8 mouse cellular contexts compared by ENCODE assay signal in genomic region chr3:119949620-119950019, GRCm38 (mm10).
DNase-seq lines count a peak whose midpoint lies in the region; ATAC-seq and TF ChIP-seq lines count a peak whose summit lies in the region.

No protein-coding gene starts in this region.

- DNase-seq in kidney, postnatal 0 days (ENCODE audit: low spot score), result peak; percentile 83
- DNase-seq in kidney, adult 2 months, result no peak
- no peak for DNase-seq in testis, postnatal 10 days (ENCODE audit: low spot score)
- no peak for DNase-seq in yolk sac, embryonic 10.5 days (ENCODE audit: low spot score)

- peak overlapping the region; percentile 47 for H3K4me2 ChIP-seq in kidney, postnatal 0 days (ENCODE audit: low read length)
- H3K4me2 ChIP-seq in embryonic facial prominence, embryonic 12.5 days (replicated peaks), result peak overlapping the region; percentile 45
- peak overlapping the region; percentile 50 for H3K4me2 ChIP-seq in hindbrain, embryonic 16.5 days (ENCODE audit: low read length)
- H3K4me2 ChIP-seq in midbrain, embryonic 16.5 days (ENCODE audit: low read length), result peak overlapping the region; percentile 58

- H3K9ac ChIP-seq in kidney, postnatal 0 days (ENCODE audit: low read depth, low read length), result no peak overlapping the region
- no peak overlapping the region for H3K9ac ChIP-seq in embryonic facial prominence, embryonic 12.5 days
- no peak overlapping the region; the same call in 1 of the 2 replicates for H3K9ac ChIP-seq in hindbrain, embryonic 16.5 days (ENCODE audit: low read depth, low read length)
- peak overlapping the region; percentile 30; the same call in 1 of the 2 replicates for H3K9ac ChIP-seq in midbrain, embryonic 16.5 days (ENCODE audit: low read depth, low read length)

- no peak for TF ChIP-seq CTCF in kidney, postnatal 0 days (IDR thresholded peaks at IDR 0.05; ENCODE audit: low read depth)
- TF ChIP-seq CTCF in kidney, adult 2 months (conservative IDR thresholded peaks at IDR 0.05; ENCODE audit: insufficient read depth, insufficient read length, low read depth, low read length), result no peak

- peak overlapping the region; percentile 23 for H3K4me3 ChIP-seq in kidney, postnatal 0 days (replicated peaks; ENCODE audit: low read depth, low read length)
- H3K4me3 ChIP-seq in kidney, adult 2 months (ENCODE audit: insufficient read depth, low read depth, low read length), result no peak overlapping the region
- no peak overlapping the region for H3K4me3 ChIP-seq in embryonic facial prominence, embryonic 12.5 days
- H3K4me3 ChIP-seq in hindbrain, embryonic 16.5 days (ENCODE audit: low read length), result peak overlapping the region; percentile 18
- H3K4me3 ChIP-seq in midbrain, embryonic 16.5 days (ENCODE audit: low read depth, low read length), result peak overlapping the region; percentile 18

- no peak for TF ChIP-seq POLR2A in kidney, adult 2 months (IDR thresholded peaks at IDR 0.05; ENCODE audit: low read depth, low read length)

- H3K4me1 ChIP-seq in kidney, postnatal 0 days (replicated peaks; ENCODE audit: insufficient read depth, low read length), result no peaks in the 10 kb centered on the region
- no peaks in the 10 kb centered on the region; the same call in 1 of the 2 replicates for H3K4me1 ChIP-seq in kidney, adult 2 months (ENCODE audit: control insufficient read depth, insufficient read depth, low read length)
- peaks cover 3% of the 10 kb centered on the region; the same call in 1 of the 2 replicates for H3K4me1 ChIP-seq in embryonic facial prominence, embryonic 12.5 days
- H3K4me1 ChIP-seq in hindbrain, embryonic 16.5 days (ENCODE audit: control insufficient read depth, insufficient read depth, low read depth, low read length), result peaks cover 15% of the 10 kb centered on the region
- peaks cover 9% of the 10 kb centered on the region for H3K4me1 ChIP-seq in midbrain, embryonic 16.5 days (ENCODE audit: control insufficient read depth, insufficient read depth, low read length)

- 10% methylated on average over 7 of the region's 7 CpGs for WGBS in kidney, postnatal 0 days
- 16% methylated on average over 7 of the region's 7 CpGs for WGBS in kidney, adult 2 months
- 28% methylated on average over 7 of the region's 7 CpGs for WGBS in embryonic facial prominence, embryonic 12.5 days
- WGBS in hindbrain, embryonic 16.5 days, result 11% methylated on average over 7 of the region's 7 CpGs
- 11% methylated on average over 7 of the region's 7 CpGs for WGBS in midbrain, embryonic 16.5 days

- H3K36me3 ChIP-seq in kidney, postnatal 0 days (ENCODE audit: insufficient read depth, low read length), result no peaks in the 10 kb centered on the region
- H3K36me3 ChIP-seq in kidney, adult 2 months (ENCODE audit: control insufficient read depth, insufficient read depth, low read length), result no peaks in the 10 kb centered on the region
- H3K36me3 ChIP-seq in embryonic facial prominence, embryonic 12.5 days, result no peaks in the 10 kb centered on the region
- H3K36me3 ChIP-seq in hindbrain, embryonic 16.5 days (ENCODE audit: control insufficient read depth, insufficient read depth, low read length), result no peaks in the 10 kb centered on the region
- no peaks in the 10 kb centered on the region for H3K36me3 ChIP-seq in midbrain, embryonic 16.5 days (ENCODE audit: control insufficient read depth, insufficient read depth, low read length)

- ATAC-seq in kidney, postnatal 0 days (replicated peaks; ENCODE audit: low FRiP score, low read depth), result peak; percentile 61
- no peak for ATAC-seq in embryonic facial prominence, embryonic 12.5 days (ENCODE audit: insufficient number of reproducible peaks, insufficient read depth, low FRiP score, low TSS enrichment)
- ATAC-seq in hindbrain, embryonic 16.5 days, result peak; percentile 72
- peak; percentile 85 for ATAC-seq in midbrain, embryonic 16.5 days
- ATAC-seq in granulocyte monocyte progenitor cell, adult 5-6 weeks (replicated peaks; ENCODE audit: poor library complexity, severe bottlenecking), result no peak

- no peaks in the 10 kb centered on the region for H3K9me3 ChIP-seq in kidney, postnatal 0 days (replicated peaks; ENCODE audit: low read length)
- no peaks in the 10 kb centered on the region for H3K9me3 ChIP-seq in embryonic facial prominence, embryonic 12.5 days
- H3K9me3 ChIP-seq in hindbrain, embryonic 16.5 days (ENCODE audit: control insufficient read depth, low read length), result no peaks in the 10 kb centered on the region
- no peaks in the 10 kb centered on the region for H3K9me3 ChIP-seq in midbrain, embryonic 16.5 days (replicated peaks; ENCODE audit: control insufficient read depth, low read length, poor library complexity, severe bottlenecking)

- no peaks in the 10 kb centered on the region for H3K27me3 ChIP-seq in kidney, postnatal 0 days (ENCODE audit: insufficient read depth, low read length)
- H3K27me3 ChIP-seq in kidney, adult 2 months (replicated peaks; ENCODE audit: control insufficient read depth, insufficient read depth, low read length), result peaks cover 1% of the 10 kb centered on the region; the same call in 1 of the 2 replicates
- no peaks in the 10 kb centered on the region for H3K27me3 ChIP-seq in embryonic facial prominence, embryonic 12.5 days
- H3K27me3 ChIP-seq in hindbrain, embryonic 16.5 days (replicated peaks; ENCODE audit: control insufficient read depth, insufficient read depth, low read length), result no peaks in the 10 kb centered on the region
- H3K27me3 ChIP-seq in midbrain, embryonic 16.5 days (ENCODE audit: control insufficient read depth, insufficient read depth, low read depth, low read length), result no peaks in the 10 kb centered on the region

- 0 out of 2 replicates have a peak overlapping the region, but pooled peaks have one; percentile 3 for H3K27ac ChIP-seq in kidney, postnatal 0 days
- no peak overlapping the region for H3K27ac ChIP-seq in kidney, adult 2 months (ENCODE audit: insufficient read depth, low read depth, low read length)
- no peak overlapping the region for H3K27ac ChIP-seq in embryonic facial prominence, embryonic 12.5 days
- H3K27ac ChIP-seq in hindbrain, embryonic 16.5 days (ENCODE audit: low read depth, low read length), result peak overlapping the region; percentile 51
- H3K27ac ChIP-seq in midbrain, embryonic 16.5 days (ENCODE audit: low read length), result peak overlapping the region; percentile 66

Comparison
In these comparisons a context has a peak if more than half of its experiments do, and no peak if none do; other contexts are left out.
1. H3K27ac ChIP-seq: peak in kidney, postnatal 0 days (single experiment), hindbrain, embryonic 16.5 days (single experiment) and midbrain, embryonic 16.5 days (single experiment); none in kidney, adult 2 months (single experiment) and embryonic facial prominence, embryonic 12.5 days (single experiment).
2. H3K4me3 ChIP-seq: peak in kidney, postnatal 0 days (single experiment), hindbrain, embryonic 16.5 days (single experiment) and midbrain, embryonic 16.5 days (single experiment); none in kidney, adult 2 months (single experiment) and embryonic facial prominence, embryonic 12.5 days (single experiment).
3. ATAC-seq: peak in kidney, postnatal 0 days (single experiment), hindbrain, embryonic 16.5 days (single experiment) and midbrain, embryonic 16.5 days (single experiment); none in embryonic facial prominence, embryonic 12.5 days (single experiment) and granulocyte monocyte progenitor cell, adult 5-6 weeks (single experiment).
4. Peak in every context shown above with its lines, with median percentiles within 50 percentile points of each other: H3K4me2 ChIP-seq.